Mouse (Mus musculus) adrenal gland, adult 18-20 months (tissue): ENCODE data around the gene Lix1l. TPM values are rescaled to one million over a fixed set of nuclear protein-coding genes. Genes with fewer than 3 reads are reported as not detected.

ENCODE experiments used
- DNase-seq, 2 experiments: peaks; one replicate each; pipeline ENCODE4 v3.0.0; 2021 to 2022; ENCODE audit warnings: low spot score in 2 of 2
- total RNA-seq, 2 experiments: library from RNA; stranded (reverse); gene quantifications; 1 replicate in 1 of 2; 2 replicates in 1 of 2; pipeline ENCODE4 v1.2.3; 2021

Gene Lix1l
- total RNA-seq, 2 experiments from 2014 or later: 24.4 to 39.1 TPM

DNA sequence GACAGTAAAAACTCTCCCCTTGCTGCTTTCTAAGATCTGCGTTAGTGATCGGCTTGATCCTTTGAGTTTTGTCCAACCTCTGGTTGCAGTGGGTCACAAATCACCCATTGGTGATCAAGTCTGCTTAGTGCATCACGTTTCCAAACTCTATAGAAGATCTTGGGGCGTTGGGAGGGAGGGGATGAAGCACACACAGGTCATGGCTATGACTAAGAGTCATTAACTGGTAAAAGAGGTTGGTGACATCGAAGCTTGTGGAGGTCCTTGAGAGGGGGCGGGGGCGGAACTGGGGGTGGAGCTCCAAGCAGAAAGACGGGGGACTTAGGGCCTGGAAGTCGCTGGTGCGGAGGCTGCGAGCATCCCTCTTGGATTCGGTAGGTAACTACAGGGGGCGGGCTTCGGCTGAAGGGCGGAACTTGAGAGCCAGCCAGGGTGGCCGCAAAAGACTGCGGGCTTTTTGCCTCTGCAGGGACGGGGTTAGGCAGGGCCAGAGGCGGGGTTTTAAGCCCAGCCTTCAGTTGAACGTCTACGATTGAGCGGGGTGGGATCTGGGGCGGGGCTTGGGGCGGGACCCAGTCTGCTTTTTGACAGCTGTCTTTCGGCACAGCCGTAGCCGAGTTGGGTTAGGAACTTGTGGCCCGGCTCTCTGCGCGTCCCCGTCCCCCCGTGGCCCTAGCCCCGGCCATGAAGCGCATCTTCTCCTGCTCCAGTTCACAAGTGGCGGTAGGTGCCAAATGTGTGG, 68.9 kb downstream of the Lix1l start, which contains the start of gene Ankrd35:
TSS of gene Ankrd35 (plus strand) at position 405 of the 742 bp plus-strand sequence.
- peak; percentile 61 to 68 for DNase-seq

DNA sequence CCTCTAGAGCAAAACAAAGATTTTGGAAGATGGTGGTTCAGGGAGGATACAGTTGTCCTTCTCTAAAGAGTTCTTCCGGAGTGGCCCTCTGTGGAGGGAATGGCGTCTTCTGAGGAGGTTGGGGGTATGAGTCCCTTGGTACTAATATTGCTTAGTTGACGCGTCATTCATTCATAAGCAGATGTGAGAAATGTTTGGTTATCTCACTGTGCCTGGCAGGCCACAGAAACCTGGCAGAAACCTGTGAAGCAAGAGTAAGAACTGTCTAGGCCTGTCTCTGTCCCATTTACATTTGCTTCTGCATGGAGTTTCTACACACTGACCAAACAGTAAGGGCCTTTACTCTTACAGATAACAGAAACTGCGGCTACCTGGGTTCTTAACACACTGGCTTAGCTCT, 70.6 kb downstream of the Lix1l start:
- DNase-seq: no peak

GRCm38 (mm10) chr3:96673514-96673913, 72.6 kb downstream of the Lix1l start:
- DNase-seq: no peak

GRCm38 (mm10) chr3:96674442-96674841, 73.5 kb downstream of the Lix1l start:
- no peak for DNase-seq

DNA sequence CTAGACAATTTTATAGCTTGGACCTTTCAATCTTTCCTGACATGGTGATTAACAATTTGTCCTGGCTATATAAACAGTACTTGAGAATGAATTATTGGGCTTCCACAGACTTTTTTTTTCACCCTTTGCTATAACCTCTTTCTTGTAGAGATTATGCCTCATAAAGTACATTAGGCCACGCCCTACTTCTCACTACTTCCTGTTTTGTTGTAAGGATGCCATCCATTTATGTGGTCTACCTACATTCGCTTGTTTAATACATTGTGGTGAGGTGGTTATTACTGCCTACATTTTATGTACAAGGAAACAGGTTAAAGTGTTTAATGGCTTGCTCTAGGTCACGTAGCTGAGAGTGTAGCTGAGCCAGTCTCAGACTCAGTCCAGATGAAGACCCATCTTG, 74.2 kb downstream of the Lix1l start:
- no peak for DNase-seq

DNA sequence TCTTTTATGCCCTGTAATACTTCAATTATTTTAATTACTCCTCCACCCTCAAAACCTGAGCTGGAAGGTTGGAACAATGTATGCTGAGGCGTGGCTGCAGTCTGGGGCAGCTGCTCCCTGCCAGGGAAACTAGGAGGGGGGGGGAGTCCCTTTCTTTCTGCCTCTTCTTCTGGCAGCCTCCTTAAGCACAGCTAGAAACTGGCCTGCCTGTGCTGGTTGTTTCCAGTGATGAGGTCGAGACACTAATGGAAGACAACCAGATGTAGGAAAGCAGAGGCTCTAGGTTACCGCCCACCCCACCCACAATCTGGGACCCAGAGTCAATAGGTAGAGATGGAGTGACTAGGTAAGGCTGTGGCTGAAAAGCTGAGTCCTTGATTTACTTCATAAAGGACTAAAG, 74.7 kb downstream of the Lix1l start:
- DNase-seq: no peak

Other genes starting within 250 kb of the Lix1l start
- not detected for gene BC107364, start 148.8 kb upstream of the Lix1l start, total RNA-seq
- under 1 TPM in 1 of 2 experiments, not detected in 1; 0.42 TPM for gene Hfe2, start 76.0 kb upstream of the Lix1l start, total RNA-seq
- gene Txnip, start 43.2 kb upstream of the Lix1l start, total RNA-seq: 100 to 1,000 TPM; 539 to 784 TPM
- not detected for gene Gm16253, start 24.2 kb upstream of the Lix1l start, total RNA-seq
- gene Polr3gl, start 7.0 kb upstream of the Lix1l start, total RNA-seq: 10 to 100 TPM; 35.5 to 38.8 TPM
- under 1 TPM; 0.76 to 0.77 TPM for gene Ankrd34a, start 4.5 kb upstream of the Lix1l start, total RNA-seq
- 10 to 100 TPM; 89.7 to 89.8 TPM for gene Rbm8a, start 28.8 kb downstream of the Lix1l start, total RNA-seq
- 10 to 100 TPM; 41.3 to 45.6 TPM for gene Pex11b, start 34.2 kb downstream of the Lix1l start, total RNA-seq
- gene Gm42957, start 34.3 kb downstream of the Lix1l start, total RNA-seq: under 1 TPM; 0.35 to 0.70 TPM
- 1 to 10 TPM; 1.4 to 3.0 TPM for gene Itga10, start 44.4 kb downstream of the Lix1l start, total RNA-seq
- 1 to 10 TPM; 1.3 to 6.6 TPM for gene Ankrd35, start 69.0 kb downstream of the Lix1l start, total RNA-seq
- gene Pias3, start 95.2 kb downstream of the Lix1l start, total RNA-seq: 10 to 100 TPM; 19.7 to 20.1 TPM
- 1 to 10 TPM; 1.5 TPM for gene Nudt17, start 107.4 kb downstream of the Lix1l start, total RNA-seq
- 10 to 100 TPM; 25.2 to 25.5 TPM for gene Polr3c, start 126.5 kb downstream of the Lix1l start, total RNA-seq
- gene Rnf115, start 126.5 kb downstream of the Lix1l start, total RNA-seq: 10 to 100 TPM; 37.5 to 39.0 TPM
- gene Pdzk1, start 228.1 kb downstream of the Lix1l start, total RNA-seq: under 1 TPM in 1 of 2 experiments, not detected in 1; 0.99 TPM
- gene Cd160, start 228.2 kb downstream of the Lix1l start, total RNA-seq: under 1 TPM; 0.36 to 0.54 TPM